Mouse (Mus musculus): ENCODE results near the gene Paqr7. TPM values are rescaled to one million over a fixed set of nuclear protein-coding genes. Genes with fewer than 3 reads are reported as not detected.

Gene Paqr7
- polyA plus RNA-seq, 1 experiment = 47.6 TPM

- no peak for DNase-seq
- no peaks in the 10 kb centered on the region for H3K4me1 ChIP-seq (replicated peaks; ENCODE audit: control insufficient read depth, insufficient read depth, low read length)
- no peaks in the 10 kb centered on the region for H3K27me3 ChIP-seq (ENCODE audit: control insufficient read depth, insufficient read depth, low read length)
- H3K36me3 ChIP-seq (ENCODE audit: control insufficient read depth, insufficient read depth, low read length) = no peaks in the 10 kb centered on the region
- TF ChIP-seq POLR2A (IDR thresholded peaks at IDR 0.05; ENCODE audit: control insufficient read depth, extremely low read depth, insufficient read depth, low read length, poor library complexity) (no peak), CTCF (IDR thresholded peaks at IDR 0.05; ENCODE audit: borderline replicate concordance, control insufficient read depth, extremely low read depth, insufficient read depth, low read length, poor library complexity) (no peak)
- H3K4me3 ChIP-seq (ENCODE audit: control insufficient read depth, insufficient read depth, low read length) = no peak overlapping the region
- 76% methylated on average over 4 of the region's 4 CpGs for WGBS
- no peak overlapping the region for H3K27ac ChIP-seq (ENCODE audit: control insufficient read depth, insufficient read depth, low read length)
Observed at GRCm38 (mm10) chr4:134505303-134505789, 8.8 kb downstream of the Paqr7 start.

DNA sequence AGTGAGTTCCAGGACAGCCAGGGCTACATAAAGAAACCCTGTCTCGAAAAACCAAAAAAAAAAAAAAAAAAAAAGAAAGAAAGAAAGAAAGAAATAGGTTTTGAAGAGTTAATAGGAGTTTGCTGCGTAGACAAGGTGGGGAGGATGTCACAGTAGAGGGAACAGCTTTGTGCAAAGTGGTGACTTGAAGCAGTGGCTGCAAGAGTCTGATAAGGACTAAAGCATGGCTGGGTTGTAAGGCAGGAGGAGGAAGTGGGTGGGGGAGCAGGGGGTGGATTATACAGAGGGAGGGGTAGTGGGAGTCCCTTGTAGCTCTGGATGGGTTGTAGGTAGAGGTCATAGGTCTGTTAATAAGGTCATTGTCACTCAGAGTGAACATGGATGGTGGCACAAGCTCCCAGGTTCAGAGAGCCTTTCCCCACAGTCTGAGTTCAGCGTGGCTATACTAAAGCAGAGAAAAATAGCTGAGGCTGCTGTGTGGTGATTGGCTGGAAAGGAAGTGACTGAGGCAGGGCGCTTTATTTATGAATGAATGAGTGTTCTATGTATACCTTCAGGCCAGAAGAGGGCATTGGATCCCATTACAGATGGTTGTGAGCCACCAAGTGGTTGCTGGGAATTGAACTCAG lies 9.6 kb downstream of the Paqr7 start:
- no peak for DNase-seq
- no peak for TF ChIP-seq POLR2A (IDR thresholded peaks at IDR 0.05; ENCODE audit: control insufficient read depth, extremely low read depth, insufficient read depth, low read length, poor library complexity)
- no peak for TF ChIP-seq CTCF (IDR thresholded peaks at IDR 0.05; ENCODE audit: borderline replicate concordance, control insufficient read depth, extremely low read depth, insufficient read depth, low read length, poor library complexity)
- WGBS = 45% methylated on average over 3 of the region's 4 CpGs
- Histone ChIP-seq H3K36me3 (ENCODE audit: control insufficient read depth, insufficient read depth, low read length) (no peaks in the 10 kb centered on the region), H3K4me3 (ENCODE audit: control insufficient read depth, insufficient read depth, low read length) (no peak overlapping the region), H3K27me3 (ENCODE audit: control insufficient read depth, insufficient read depth, low read length) (no peaks in the 10 kb centered on the region), H3K4me1 (replicated peaks; ENCODE audit: control insufficient read depth, insufficient read depth, low read length) (peaks cover 2% of the 10 kb centered on the region), H3K27ac (ENCODE audit: control insufficient read depth, insufficient read depth, low read length) (no peak overlapping the region)

- DNase-seq = no peak
- no peaks in the 10 kb centered on the region for H3K36me3 ChIP-seq (ENCODE audit: control insufficient read depth, insufficient read depth, low read length)
- H3K4me3 ChIP-seq (ENCODE audit: control insufficient read depth, insufficient read depth, low read length) = no peak overlapping the region
- H3K27me3 ChIP-seq (ENCODE audit: control insufficient read depth, insufficient read depth, low read length) = no peaks in the 10 kb centered on the region
- TF ChIP-seq CTCF (IDR thresholded peaks at IDR 0.05; ENCODE audit: borderline replicate concordance, control insufficient read depth, extremely low read depth, insufficient read depth, low read length, poor library complexity) (no peak), POLR2A (IDR thresholded peaks at IDR 0.05; ENCODE audit: control insufficient read depth, extremely low read depth, insufficient read depth, low read length, poor library complexity) (no peak)
- H3K27ac ChIP-seq (ENCODE audit: control insufficient read depth, insufficient read depth, low read length) = no peak overlapping the region
- peaks cover 3% of the 10 kb centered on the region for H3K4me1 ChIP-seq (replicated peaks; ENCODE audit: control insufficient read depth, insufficient read depth, low read length)
- 96% methylated on average over 19 of the region's 19 CpGs for WGBS
Observed at GRCm38 (mm10) chr4:134506713-134507112, 10.2 kb downstream of the Paqr7 start.

DNA sequence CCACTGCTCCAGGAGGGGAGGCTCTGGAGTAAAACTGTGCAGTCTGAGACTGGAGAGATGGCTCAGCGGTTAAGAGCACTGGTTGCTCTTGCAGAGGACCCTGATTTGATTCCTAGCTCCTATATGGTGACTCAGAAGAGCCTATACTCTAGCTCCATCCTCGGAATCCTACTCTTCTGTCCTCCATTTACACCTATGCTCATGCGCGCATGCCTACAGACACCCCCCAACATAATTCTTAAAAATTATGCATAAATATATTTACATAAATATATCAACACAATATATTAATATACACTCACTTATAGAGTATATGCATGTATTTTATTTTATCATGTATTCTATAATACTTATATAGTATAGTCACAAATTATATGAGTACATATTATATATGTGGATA lies 13.9 kb downstream of the Paqr7 start:
- no peaks in the 10 kb centered on the region for H3K27me3 ChIP-seq (ENCODE audit: control insufficient read depth, insufficient read depth, low read length)
- H3K4me3 ChIP-seq (ENCODE audit: control insufficient read depth, insufficient read depth, low read length) = no peak overlapping the region
- no peak for TF ChIP-seq POLR2A (IDR thresholded peaks at IDR 0.05; ENCODE audit: control insufficient read depth, extremely low read depth, insufficient read depth, low read length, poor library complexity)
- TF ChIP-seq CTCF (IDR thresholded peaks at IDR 0.05; ENCODE audit: borderline replicate concordance, control insufficient read depth, extremely low read depth, insufficient read depth, low read length, poor library complexity) = no peak
- no peak for DNase-seq
- no peak overlapping the region for H3K27ac ChIP-seq (ENCODE audit: control insufficient read depth, insufficient read depth, low read length)
- peaks cover 10% of the 10 kb centered on the region for H3K4me1 ChIP-seq (replicated peaks; ENCODE audit: control insufficient read depth, insufficient read depth, low read length)
- WGBS = 91% methylated on average over 4 of the region's 4 CpGs
- H3K36me3 ChIP-seq (ENCODE audit: control insufficient read depth, insufficient read depth, low read length) = no peaks in the 10 kb centered on the region

- Histone ChIP-seq H3K36me3 (ENCODE audit: control insufficient read depth, insufficient read depth, low read length) (no peaks in the 10 kb centered on the region), H3K4me1 (replicated peaks; ENCODE audit: control insufficient read depth, insufficient read depth, low read length) (peaks cover 10% of the 10 kb centered on the region), H3K4me3 (ENCODE audit: control insufficient read depth, insufficient read depth, low read length) (peak within 1 kb of the TSS; percentile 68), H3K27ac (ENCODE audit: control insufficient read depth, insufficient read depth, low read length) (no peak within 1 kb of the TSS), H3K27me3 (ENCODE audit: control insufficient read depth, insufficient read depth, low read length) (no peaks in the 10 kb centered on the region)
- WGBS = under 1% methylated on average over 42 of the region's 42 CpGs
- TF ChIP-seq CTCF (IDR thresholded peaks at IDR 0.05; ENCODE audit: borderline replicate concordance, control insufficient read depth, extremely low read depth, insufficient read depth, low read length, poor library complexity) = no peak
- TF ChIP-seq POLR2A (IDR thresholded peaks at IDR 0.05; ENCODE audit: control insufficient read depth, extremely low read depth, insufficient read depth, low read length, poor library complexity) = peak; percentile 42; the same call in 1 of the 2 replicates
- DNase-seq = peak; percentile 85
Observed at GRCm38 (mm10) chr4:134510845-134511411, 14.4 kb downstream of the Paqr7 start, which contains the start of gene Aunip. Aunip (plus strand) TSS chr4:134510999.

DNA sequence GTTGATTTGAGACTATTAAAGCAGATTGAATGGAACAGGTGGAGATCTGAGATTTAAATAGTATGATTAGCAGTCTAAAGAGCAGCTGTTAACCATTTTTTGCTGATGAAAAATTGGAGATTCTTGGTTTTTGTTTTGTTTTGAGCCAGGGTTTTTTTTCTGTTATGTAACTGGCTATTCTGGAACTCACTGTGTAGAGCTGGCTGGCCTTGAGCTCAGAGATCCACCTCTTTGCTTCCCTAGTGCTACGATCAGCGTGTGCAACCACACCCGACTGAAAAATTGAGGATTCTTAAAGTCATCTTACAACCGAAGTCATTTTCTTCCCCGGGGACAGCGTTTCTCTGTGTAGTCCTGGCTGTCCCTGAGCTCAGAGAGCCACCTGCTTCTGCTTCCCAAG lies 15.2 kb downstream of the Paqr7 start:
- DNase-seq = no peak
- WGBS = 48% methylated on average over 6 of the region's 6 CpGs
- no peaks in the 10 kb centered on the region for H3K36me3 ChIP-seq (ENCODE audit: control insufficient read depth, insufficient read depth, low read length)
- no peak overlapping the region for H3K4me3 ChIP-seq (ENCODE audit: control insufficient read depth, insufficient read depth, low read length)
- peaks cover 10% of the 10 kb centered on the region for H3K4me1 ChIP-seq (replicated peaks; ENCODE audit: control insufficient read depth, insufficient read depth, low read length)
- H3K27ac ChIP-seq (ENCODE audit: control insufficient read depth, insufficient read depth, low read length) = no peak overlapping the region
- no peaks in the 10 kb centered on the region for H3K27me3 ChIP-seq (ENCODE audit: control insufficient read depth, insufficient read depth, low read length)
- TF ChIP-seq POLR2A (IDR thresholded peaks at IDR 0.05; ENCODE audit: control insufficient read depth, extremely low read depth, insufficient read depth, low read length, poor library complexity) (no peak), CTCF (IDR thresholded peaks at IDR 0.05; ENCODE audit: borderline replicate concordance, control insufficient read depth, extremely low read depth, insufficient read depth, low read length, poor library complexity) (no peak)
